Mouse (Mus musculus) myocyte (in vitro differentiated cells): ENCODE data around the gene Gpr37l1. TPM values are rescaled to one million over a fixed set of nuclear protein-coding genes. Genes with fewer than 3 reads are reported as not detected.
"Not testable (repeated sequence)": the region's sequence is repeated elsewhere in the genome, so short reads cannot be mapped to it uniquely, and the experiment has no call there.

Experiments
- H3K27me3 ChIP-seq: one replicate; pipeline ENCODE4 v1.6.1; 2011; ENCODE audit not compliant: control insufficient read depth, insufficient read depth, insufficient read length
- H3K36me3 ChIP-seq: one replicate; pipeline ENCODE4 v1.6.1; 2011; ENCODE audit not compliant: control insufficient read depth, insufficient read depth
- H3K4me2 ChIP-seq: one replicate; pipeline ENCODE4 v1.6.1; 2011; ENCODE audit warnings: low read depth, control low read depth
- H3K4me3 ChIP-seq: one replicate; pipeline ENCODE4 v1.5.1; 2011; ENCODE audit warnings: mild to moderate bottlenecking, control low read depth, moderate library complexity
- H3K79me2 ChIP-seq: one replicate; pipeline ENCODE4 v1.6.1; 2011; ENCODE audit not compliant: control insufficient read depth, insufficient read depth
- H3ac ChIP-seq: one replicate; pipeline ENCODE4 v1.6.1; 2011; ENCODE audit not compliant: control insufficient read depth, insufficient read length
- CEBPB ChIP-seq: IDR thresholded peaks from 2 replicates; pipeline ENCODE4 v1.6.1; 2011; ENCODE audit warnings: mild to moderate bottlenecking, moderate library complexity; ENCODE audit not compliant: poor library complexity, insufficient read depth, severe bottlenecking
- E2F4 ChIP-seq: IDR thresholded peaks from one replicate; pipeline ENCODE4 v1.6.1; 2011; ENCODE audit warnings: mild to moderate bottlenecking, control low read depth, moderate library complexity; ENCODE audit not compliant: insufficient read depth
- MAX ChIP-seq: IDR thresholded peaks from one replicate; pipeline ENCODE4 v1.6.1; 2011; ENCODE audit warnings: low read depth, mild to moderate bottlenecking, control low read depth
- MYOD1 ChIP-seq, 3 experiments: IDR thresholded peaks; one replicate each; pipeline ENCODE4 v1.6.1; 2011; ENCODE audit warnings: control low read depth in 2 of 3, low read depth in 2 of 3, mild to moderate bottlenecking in 2 of 3, moderate library complexity in 1 of 3; ENCODE audit not compliant: insufficient read length in 2 of 3, control insufficient read depth in 1 of 3
- MYOG ChIP-seq, 3 experiments: IDR thresholded peaks; one replicate each; pipeline ENCODE4 v1.6.1; 2011; ENCODE audit warnings: control low read depth in 2 of 3, low read depth in 2 of 3, mild to moderate bottlenecking in 2 of 3; ENCODE audit not compliant: insufficient read length in 2 of 3, control insufficient read depth in 1 of 3, insufficient read depth in 1 of 3
- POLR2A ChIP-seq: IDR thresholded peaks from one replicate; pipeline ENCODE4 v1.6.1; 2011; ENCODE audit warnings: low read depth, mild to moderate bottlenecking, control low read depth, moderate library complexity; ENCODE audit not compliant: insufficient read length
- POLR2AphosphoS2 ChIP-seq: IDR thresholded peaks from one replicate; pipeline ENCODE4 v1.6.1; 2011; ENCODE audit warnings: low read depth, control low read depth; ENCODE audit not compliant: insufficient read length
- REST ChIP-seq: IDR thresholded peaks from one replicate; pipeline ENCODE4 v1.6.1; 2011; ENCODE audit warnings: mild to moderate bottlenecking, control low read depth, moderate library complexity; ENCODE audit not compliant: insufficient read depth, insufficient read length
- SRF ChIP-seq: IDR thresholded peaks from one replicate; pipeline ENCODE4 v1.6.1; 2011; ENCODE audit warnings: low read depth; ENCODE audit not compliant: control insufficient read depth, insufficient read length
- TCF12 ChIP-seq: IDR thresholded peaks from one replicate; pipeline ENCODE4 v1.6.1; 2011; ENCODE audit warnings: mild to moderate bottlenecking, control low read depth; ENCODE audit not compliant: poor library complexity, insufficient read depth, severe bottlenecking
- TCF3 ChIP-seq: IDR thresholded peaks from one replicate; pipeline ENCODE4 v1.6.1; 2011; ENCODE audit warnings: low read depth, control low read depth; ENCODE audit not compliant: insufficient read length
- USF1 ChIP-seq: IDR thresholded peaks from one replicate; pipeline ENCODE4 v1.6.1; 2011; ENCODE audit warnings: low read depth, mild to moderate bottlenecking, control low read depth, moderate library complexity
- polyA plus RNA-seq: library from polyadenylated mRNA; unstranded; fragments of >200 nt; fragmentation: generic; extraction: Trizol; gene quantifications from one replicate; pipeline ENCODE4 v1.2.1, GENCODE M21; 2012; ENCODE audit warnings: missing spikeins

Gpr37l1 gene
- polyA plus RNA-seq, 1 experiment: 0.07 TPM

DNA sequence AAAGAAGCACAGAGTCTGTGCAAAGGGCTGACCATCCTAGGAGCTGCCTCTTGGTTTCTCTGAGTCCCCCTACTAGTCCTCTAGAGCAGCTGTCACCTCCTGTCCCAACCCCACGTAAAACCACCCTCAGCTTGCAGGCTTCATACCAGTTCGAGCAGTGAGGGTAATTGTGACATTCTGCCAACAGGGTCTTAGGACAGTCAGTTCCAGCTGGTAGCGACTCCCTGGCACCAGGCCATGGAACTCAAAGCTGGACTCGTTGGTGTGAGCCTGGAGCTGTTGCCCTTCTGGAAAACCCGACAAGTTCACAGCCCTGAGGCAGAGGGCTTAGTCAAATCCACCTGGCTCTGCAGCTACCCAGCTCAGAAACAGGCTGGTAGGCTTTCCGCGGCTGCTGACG lies 41.5 kb downstream of the Gpr37l1 start:
- Histone ChIP-seq H3K4me3 (no peak overlapping the region), H3K79me2 (no peaks in the 10 kb centered on the region), H3K4me2 (no peak overlapping the region), H3ac (no peak overlapping the region), H3K36me3 (no peaks in the 10 kb centered on the region), H3K27me3 (no peaks in the 10 kb centered on the region)
- no peak for TF ChIP-seq USF1
- TF ChIP-seq POLR2AphosphoS2: no peak
- no peak for TF ChIP-seq TCF12
- TF ChIP-seq SRF: no peak
- no peak for TF ChIP-seq MYOG (IDR thresholded peaks at IDR 0.05; ENCODE audit: control insufficient read depth in 1 of 3, insufficient read depth in 1 of 3, insufficient read length in 2 of 3, low read depth in 2 of 3)
- TF ChIP-seq TCF3: no peak
- no peak for TF ChIP-seq MAX
- no peak for TF ChIP-seq REST
- no peak for TF ChIP-seq E2F4
- no peak for TF ChIP-seq POLR2A
- no peak for TF ChIP-seq MYOD1 (IDR thresholded peaks at IDR 0.05; ENCODE audit: control insufficient read depth in 1 of 3, insufficient read length in 2 of 3, low read depth in 2 of 3)
- TF ChIP-seq CEBPB: no peak

DNA sequence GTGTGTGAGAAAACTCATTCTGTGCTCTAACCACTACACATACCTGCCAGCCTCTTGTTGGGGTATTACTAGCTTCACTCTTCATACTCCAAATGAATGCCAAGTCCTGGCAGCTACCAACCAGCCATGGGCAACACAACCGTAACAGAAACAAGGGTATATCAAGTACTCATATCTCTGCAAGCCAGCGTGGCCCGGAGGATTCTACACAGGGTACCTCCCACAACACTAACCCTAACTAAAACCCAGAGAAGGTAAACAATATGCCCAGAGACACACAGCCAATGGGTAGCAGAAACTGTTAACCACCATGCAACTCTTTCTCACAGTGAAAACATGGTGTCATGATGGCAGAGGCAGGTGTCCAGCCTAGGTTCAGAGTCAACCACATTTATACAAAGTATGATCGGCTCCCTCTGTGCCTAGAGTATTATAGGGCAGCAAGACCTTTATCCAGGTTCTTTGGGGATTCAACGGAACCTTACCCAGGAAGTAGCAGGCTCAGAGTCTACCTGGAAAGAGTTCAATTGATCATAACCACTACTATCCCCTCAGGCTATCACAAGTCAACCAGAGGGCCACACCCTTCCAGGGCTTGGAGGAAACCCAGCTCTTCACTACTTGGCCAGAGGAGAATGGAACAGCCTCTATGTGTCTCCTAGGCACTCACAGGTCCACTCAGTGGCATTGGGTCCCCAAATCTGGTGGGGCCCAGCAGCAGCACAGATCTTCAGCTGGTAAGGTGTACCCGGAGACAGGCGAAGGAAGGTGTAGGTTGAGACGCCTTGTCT lies 42.7 kb downstream of the Gpr37l1 start:
- TF ChIP-seq REST (no peak), USF1 (no peak), TCF3 (no peak), E2F4 (no peak), POLR2AphosphoS2 (no peak), MYOG (IDR thresholded peaks at IDR 0.05; ENCODE audit: control insufficient read depth in 1 of 3, insufficient read depth in 1 of 3, insufficient read length in 2 of 3, low read depth in 2 of 3) (no peak), POLR2A (no peak), MYOD1 (IDR thresholded peaks at IDR 0.05; ENCODE audit: control insufficient read depth in 1 of 3, insufficient read length in 2 of 3, low read depth in 2 of 3) (no peak), TCF12 (no peak), SRF (no peak), MAX (no peak), CEBPB (no peak)
- Histone ChIP-seq H3K4me2 (no peak overlapping the region), H3K27me3 (no peaks in the 10 kb centered on the region)

DNA sequence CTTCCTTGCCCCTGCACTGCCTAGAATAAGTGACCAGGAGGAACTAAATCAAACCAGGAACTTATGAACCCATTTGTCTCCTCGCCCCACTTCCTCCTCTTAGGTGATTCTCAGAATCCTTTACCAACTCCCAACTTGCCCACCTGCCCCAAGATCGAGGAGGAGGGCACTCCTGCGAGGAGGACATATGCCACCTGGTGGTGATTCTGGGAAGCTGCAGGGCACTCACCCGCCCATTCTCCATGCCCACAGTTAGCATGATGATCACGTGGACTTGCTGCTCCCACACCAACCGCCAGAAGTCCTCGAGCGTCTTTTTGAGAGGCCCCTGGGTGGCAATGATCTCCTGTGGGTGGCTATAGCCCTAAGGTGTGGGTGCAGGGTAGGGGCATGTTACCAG lies 54.8 kb downstream of the Gpr37l1 start:
- Histone ChIP-seq H3K27me3 (no peaks in the 10 kb centered on the region), H3K4me3 (no peak overlapping the region), H3ac (no peak overlapping the region), H3K36me3 (no peaks in the 10 kb centered on the region), H3K4me2 (no peak overlapping the region), H3K79me2 (no peaks in the 10 kb centered on the region)
- TF ChIP-seq USF1 (peak; percentile 79), TCF12 (no peak)

More for the DNA sequence above, 42.7 kb downstream of the Gpr37l1 start:
- Histone ChIP-seq H3K79me2 (no peaks in the 10 kb centered on the region), H3K36me3 (no peaks in the 10 kb centered on the region), H3K4me3 (no peak overlapping the region), H3ac (no peak overlapping the region)

DNA sequence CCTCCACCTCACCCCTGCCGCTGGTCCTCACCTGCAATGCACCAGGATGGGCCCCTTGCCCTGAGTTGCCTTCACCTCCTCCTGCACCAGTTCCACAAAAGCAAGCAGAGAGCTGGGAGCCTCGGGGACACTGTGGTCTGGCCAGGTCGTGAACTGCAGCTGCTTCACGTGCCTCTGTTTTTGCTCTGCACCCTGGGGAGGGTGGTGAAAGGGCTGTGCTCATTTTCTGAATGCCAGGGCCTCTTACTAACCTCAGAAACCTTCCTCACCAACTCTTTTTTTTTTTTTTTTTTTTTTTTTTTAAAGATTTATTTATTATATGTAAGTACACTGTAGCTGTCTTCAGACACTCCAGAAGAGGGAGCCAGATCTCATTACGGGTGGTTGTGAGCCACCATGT lies 56.2 kb downstream of the Gpr37l1 start:
- TF ChIP-seq MYOD1 (IDR thresholded peaks at IDR 0.05; ENCODE audit: control insufficient read depth in 1 of 3, insufficient read length in 2 of 3, low read depth in 2 of 3) (peak in 2 of 3 experiments; percentile 10 to 57), MYOG (IDR thresholded peaks at IDR 0.05; ENCODE audit: control insufficient read depth in 1 of 3, insufficient read depth in 1 of 3, insufficient read length in 2 of 3, low read depth in 2 of 3) (peak in 1 of 3 experiments; percentile 76)
- not testable (repeated sequence) for H3K4me2 ChIP-seq, H3K36me3 ChIP-seq, H3K4me3 ChIP-seq, H3K27me3 ChIP-seq, H3ac ChIP-seq, H3K79me2 ChIP-seq

Other genes with a start within 250 kb of the Gpr37l1 start
- 4.4 TPM for gene Ppp1r12b, start 211.7 kb downstream of the Gpr37l1 start, polyA plus RNA-seq
- 4.0 TPM for gene Ube2t, start 205.1 kb downstream of the Gpr37l1 start, polyA plus RNA-seq
- gene Lgr6, start 62.4 kb downstream of the Gpr37l1 start, polyA plus RNA-seq: 2.1 TPM
- gene Ptpn7, start 35.0 kb downstream of the Gpr37l1 start, polyA plus RNA-seq: 0.26 TPM
- 61.2 TPM for gene Arl8a, start 20.9 kb downstream of the Gpr37l1 start, polyA plus RNA-seq
- 0.10 TPM for gene Elf3, start 90.9 kb upstream of the Gpr37l1 start, polyA plus RNA-seq
- gene Rnpep, start 116.4 kb upstream of the Gpr37l1 start, polyA plus RNA-seq: 23.2 TPM
- 172 TPM for gene Timm17a, start 146.1 kb upstream of the Gpr37l1 start, polyA plus RNA-seq
- gene Lmod1, start 157.1 kb upstream of the Gpr37l1 start, polyA plus RNA-seq: 7.1 TPM
- gene Shisa4, start 207.6 kb upstream of the Gpr37l1 start, polyA plus RNA-seq: 92.0 TPM